Mouse (Mus musculus) adrenal gland, adult (tissue): ENCODE results near the gene a.

ENCODE experiments used
- DNase-seq, 2 experiments: peaks; one replicate each; pipeline ENCODE4 v3.0.0; 2022 to 2023; ENCODE audit warnings: low spot score in 1 of 2; ENCODE audit not compliant: inconsistent age in 2 of 2

a gene

GRCm38 (mm10) chr2:154790656-154791483 lies at the start of gene a, which contains the start of gene Raly:
a (plus strand) TSS chr2:154791402.
Raly (plus strand) TSS chr2:154791096.
- peak; percentile 99 for DNase-seq

GRCm38 (mm10) chr2:154742911-154743819 lies 48.0 kb upstream of the a start:
- peak; percentile 80 to 93 for DNase-seq

- peak in 1 of 2 experiments; percentile 56 for DNase-seq
Observed at GRCm38 (mm10) chr2:154743915-154744314, 47.3 kb upstream of the a start.

GRCm38 (mm10) chr2:154748383-154748782 lies 42.8 kb upstream of the a start:
- no peak for DNase-seq

- DNase-seq = peak; percentile 62 to 72
Observed at GRCm38 (mm10) chr2:154749046-154750036, 41.9 kb upstream of the a start.

GRCm38 (mm10) chr2:154751924-154752323 lies 39.3 kb upstream of the a start:
- peak; percentile 87 to 92 for DNase-seq

GRCm38 (mm10) chr2:154754068-154754560 lies 37.1 kb upstream of the a start:
- peak in 1 of 2 experiments; percentile 21 for DNase-seq

GRCm38 (mm10) chr2:154755791-154756190 lies 35.4 kb upstream of the a start:
- DNase-seq = peak in 1 of 2 experiments; percentile 65

GRCm38 (mm10) chr2:154757691-154758090 lies 33.5 kb upstream of the a start:
- DNase-seq = no peak

- DNase-seq = peak in 1 of 2 experiments; percentile 3
Observed at GRCm38 (mm10) chr2:154758454-154758853, 32.7 kb upstream of the a start.

GRCm38 (mm10) chr2:154763226-154763625 lies 28.0 kb upstream of the a start:
- no peak for DNase-seq

GRCm38 (mm10) chr2:154764828-154765497 lies 26.2 kb upstream of the a start:
- DNase-seq = no peak

- no peak for DNase-seq
Observed at GRCm38 (mm10) chr2:154765554-154766008, 25.6 kb upstream of the a start.

- DNase-seq = no peak
Observed at GRCm38 (mm10) chr2:154767051-154767450, 24.2 kb upstream of the a start.

GRCm38 (mm10) chr2:154769930-154770329 lies 21.3 kb upstream of the a start, which contains the start of gene Gm14214:
Gm14214 (minus strand) TSS chr2:154770030.
- DNase-seq = no peak

GRCm38 (mm10) chr2:154771604-154772003 lies 19.6 kb upstream of the a start:
- no peak for DNase-seq

- peak in 1 of 2 experiments; percentile 66 for DNase-seq
Observed at GRCm38 (mm10) chr2:154774032-154774431, 17.2 kb upstream of the a start.

GRCm38 (mm10) chr2:154776496-154776895 lies 14.7 kb upstream of the a start:
- DNase-seq = peak; percentile 85 to 92

- no peak for DNase-seq
Observed at GRCm38 (mm10) chr2:154779648-154780047, 11.6 kb upstream of the a start.
